Mouse (Mus musculus): Measurements from ENCODE around the gene Ccdc36. TPM values are rescaled to one million over a fixed set of nuclear protein-coding genes. Genes with fewer than 3 reads are reported as not detected.

The Ccdc36 gene
- polyA plus RNA-seq, 1 experiment from 2014 or later, result 1.0 TPM

DNA sequence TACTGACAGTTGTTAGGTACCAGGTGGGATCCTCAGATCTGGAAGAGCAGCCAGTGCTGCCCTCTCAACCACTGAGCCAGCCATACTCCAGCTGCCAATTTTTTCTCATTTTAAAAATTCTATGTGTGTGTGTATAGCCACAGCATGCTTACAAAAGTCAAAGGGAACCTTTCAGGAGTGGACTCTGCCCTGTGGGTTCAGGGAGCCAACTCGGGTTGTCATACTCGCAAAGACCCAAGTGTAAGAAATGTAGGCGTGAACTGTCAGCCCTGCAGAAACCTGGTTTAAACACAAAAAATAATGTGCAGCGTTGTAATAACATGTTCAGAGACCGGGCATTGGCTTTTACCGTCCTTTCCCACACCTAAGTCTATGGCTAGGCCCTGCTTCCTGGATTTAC is 34.1 kb downstream of the Ccdc36 start:
- WGBS, result 96% methylated on average over 6 of the region's 6 CpGs
- Histone ChIP-seq H3K27ac (no peak overlapping the region), H3K9me3 (no peaks in the 10 kb centered on the region), H3K27me3 (no peaks in the 10 kb centered on the region), H3K4me1 (replicated peaks) (no peaks in the 10 kb centered on the region), H3K36me3 (peaks cover 47% of the 10 kb centered on the region), H3K4me3 (no peak overlapping the region), H3K9ac (no peak overlapping the region), H3K4me2 (no peak overlapping the region)
- no peak for ATAC-seq (ENCODE audit: low FRiP score)

- no peaks in the 10 kb centered on the region for H3K27me3 ChIP-seq
- H3K9me3 ChIP-seq, result no peaks in the 10 kb centered on the region
- no peak within 1 kb of the TSS for H3K9ac ChIP-seq
- no peak within 1 kb of the TSS for H3K27ac ChIP-seq
- H3K4me2 ChIP-seq, result no peak within 1 kb of the TSS
- WGBS, result 58% methylated on average over 18 of the region's 18 CpGs
- ATAC-seq (ENCODE audit: low FRiP score), result no peak
- peaks cover 63% of the 10 kb centered on the region for H3K36me3 ChIP-seq
- no peaks in the 10 kb centered on the region for H3K4me1 ChIP-seq (replicated peaks)
- H3K4me3 ChIP-seq, result no peak within 1 kb of the TSS
These were observed 35.6 kb downstream of the Ccdc36 start, which contains the start of gene 1700102P08Rik for GRCm38 (mm10) chr9:108392676-108393075. Gene 1700102P08Rik (plus strand): TSS chr9:108392805.

- Histone ChIP-seq H3K9ac (no peak overlapping the region), H3K27ac (no peak overlapping the region), H3K27me3 (no peaks in the 10 kb centered on the region), H3K36me3 (peaks cover 95% of the 10 kb centered on the region), H3K4me1 (replicated peaks) (no peaks in the 10 kb centered on the region), H3K4me2 (no peak overlapping the region), H3K4me3 (no peak overlapping the region), H3K9me3 (no peaks in the 10 kb centered on the region)
- 82% methylated on average over 6 of the region's 6 CpGs for WGBS
- no peak for ATAC-seq (ENCODE audit: low FRiP score)
These were observed 39.1 kb downstream of the Ccdc36 start for GRCm38 (mm10) chr9:108389220-108389619.

DNA sequence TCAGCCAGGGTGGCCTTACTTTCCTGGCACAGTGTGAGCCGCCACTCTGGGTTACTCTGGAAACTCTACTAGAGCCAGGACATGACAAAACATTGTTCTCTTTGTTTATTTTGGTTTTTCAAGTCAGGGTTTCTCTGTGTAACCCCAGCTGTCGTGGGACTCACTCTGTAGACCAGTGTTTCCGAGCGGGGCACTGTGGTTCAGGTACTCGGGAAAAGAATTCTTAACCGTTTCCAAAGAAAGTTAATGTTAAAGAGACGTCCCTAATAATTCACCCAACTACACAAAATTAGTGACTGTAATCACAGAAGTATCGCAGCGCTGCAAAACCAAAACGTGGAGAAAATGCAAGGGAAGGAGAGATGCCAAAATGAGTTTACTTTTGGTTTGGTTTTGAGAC is 39.7 kb downstream of the Ccdc36 start:
- WGBS, result 90% methylated on average over 10 of the region's 10 CpGs
- no peak for ATAC-seq (ENCODE audit: low FRiP score)
- Histone ChIP-seq H3K4me3 (no peak overlapping the region), H3K27me3 (no peaks in the 10 kb centered on the region), H3K9ac (no peak overlapping the region), H3K27ac (no peak overlapping the region), H3K4me1 (replicated peaks) (no peaks in the 10 kb centered on the region), H3K36me3 (peaks cover 97% of the 10 kb centered on the region), H3K9me3 (no peaks in the 10 kb centered on the region), H3K4me2 (no peak overlapping the region)

DNA sequence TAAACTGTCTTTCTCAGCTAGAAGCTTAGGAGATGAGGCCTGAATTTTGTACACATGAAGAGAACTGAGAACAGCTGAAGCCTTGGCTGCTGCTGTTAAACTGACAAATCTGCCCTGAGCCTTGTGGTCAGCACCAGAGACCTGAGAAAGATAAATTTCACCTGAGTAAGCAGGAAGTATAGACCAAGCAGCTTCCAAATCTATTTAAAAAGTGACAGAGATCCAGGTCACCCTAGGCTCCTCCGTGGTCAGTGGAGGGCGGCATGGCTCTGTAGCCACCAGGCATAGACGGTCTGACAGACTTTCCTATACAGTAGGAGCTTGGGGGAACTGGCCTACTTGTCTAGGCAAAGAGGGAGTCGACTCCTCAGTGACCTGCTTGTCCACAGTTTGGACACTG is 41.5 kb downstream of the Ccdc36 start:
- no peaks in the 10 kb centered on the region for H3K9me3 ChIP-seq
- 88% methylated on average over 4 of the region's 4 CpGs for WGBS
- H3K4me1 ChIP-seq (replicated peaks), result no peaks in the 10 kb centered on the region
- H3K4me3 ChIP-seq, result no peak overlapping the region
- no peak overlapping the region for H3K9ac ChIP-seq
- H3K4me2 ChIP-seq, result no peak overlapping the region
- no peak for ATAC-seq (ENCODE audit: low FRiP score)
- peaks cover 96% of the 10 kb centered on the region for H3K36me3 ChIP-seq
- no peak overlapping the region for H3K27ac ChIP-seq
- H3K27me3 ChIP-seq, result no peaks in the 10 kb centered on the region

GRCm38 (mm10) chr9:108385006-108385405 is 43.3 kb downstream of the Ccdc36 start:
- H3K9ac ChIP-seq, result no peak overlapping the region
- H3K9me3 ChIP-seq, result no peaks in the 10 kb centered on the region
- no peak for ATAC-seq (ENCODE audit: low FRiP score)
- WGBS, result 85% methylated on average over 7 of the region's 7 CpGs
- no peaks in the 10 kb centered on the region for H3K27me3 ChIP-seq
- no peaks in the 10 kb centered on the region for H3K4me1 ChIP-seq (replicated peaks)
- H3K4me2 ChIP-seq, result no peak overlapping the region
- H3K4me3 ChIP-seq, result no peak overlapping the region
- H3K36me3 ChIP-seq, result peaks cover 96% of the 10 kb centered on the region
- no peak overlapping the region for H3K27ac ChIP-seq

DNA sequence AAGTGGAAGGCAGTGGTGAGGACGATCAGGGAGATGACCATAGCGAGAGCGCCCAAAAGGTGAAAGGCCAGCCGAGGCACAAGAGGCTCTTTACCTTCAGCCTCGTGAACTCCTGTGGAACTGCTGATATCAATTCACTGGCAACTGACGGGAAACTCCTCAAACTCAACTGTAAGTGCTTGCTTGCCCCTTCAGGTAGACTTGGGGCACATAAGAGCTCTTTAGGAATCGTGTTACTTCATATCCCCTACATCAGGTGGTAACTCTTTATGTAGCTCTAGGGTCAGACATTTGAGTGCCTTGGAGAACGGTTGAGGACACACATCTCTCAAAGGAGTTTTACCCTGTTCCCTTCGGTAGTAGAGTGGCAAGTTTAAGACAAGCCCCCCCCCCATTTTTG is 46.9 kb downstream of the Ccdc36 start:
- 97% methylated on average over 9 of the region's 9 CpGs for WGBS
- H3K9ac ChIP-seq, result no peak overlapping the region
- no peak overlapping the region for H3K4me3 ChIP-seq
- H3K4me1 ChIP-seq (replicated peaks), result no peaks in the 10 kb centered on the region
- no peak overlapping the region for H3K27ac ChIP-seq
- no peaks in the 10 kb centered on the region for H3K27me3 ChIP-seq
- no peaks in the 10 kb centered on the region for H3K9me3 ChIP-seq
- no peak for ATAC-seq (ENCODE audit: low FRiP score)
- H3K36me3 ChIP-seq, result peaks cover 96% of the 10 kb centered on the region
- no peak overlapping the region for H3K4me2 ChIP-seq

DNA sequence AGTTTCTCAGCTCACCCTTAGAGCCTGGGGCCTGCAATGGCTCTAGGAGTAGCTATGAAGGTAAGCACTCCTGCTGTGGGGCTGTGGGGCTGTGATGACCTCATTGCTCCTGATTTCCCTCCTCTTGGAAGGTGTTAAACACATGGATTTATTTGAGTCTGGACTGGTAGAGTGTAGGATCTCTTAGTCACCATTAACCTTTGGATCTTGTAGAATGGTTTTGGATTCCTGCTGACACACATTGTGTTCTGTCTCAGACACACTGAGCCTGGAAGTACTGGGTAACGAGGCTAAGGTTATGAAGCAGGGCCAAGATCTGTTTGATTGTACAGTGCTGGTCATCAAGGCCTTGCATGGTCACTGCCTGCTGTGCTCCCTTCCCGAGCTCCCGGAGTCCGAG is 49.0 kb downstream of the Ccdc36 start:
- Histone ChIP-seq H3K4me3 (no peak overlapping the region), H3K4me1 (replicated peaks) (no peaks in the 10 kb centered on the region), H3K9ac (no peak overlapping the region), H3K27me3 (no peaks in the 10 kb centered on the region), H3K27ac (no peak overlapping the region), H3K9me3 (no peaks in the 10 kb centered on the region), H3K4me2 (no peak overlapping the region), H3K36me3 (peaks cover 95% of the 10 kb centered on the region)
- 89% methylated on average over 4 of the region's 4 CpGs for WGBS
- no peak for ATAC-seq (ENCODE audit: low FRiP score)

DNA sequence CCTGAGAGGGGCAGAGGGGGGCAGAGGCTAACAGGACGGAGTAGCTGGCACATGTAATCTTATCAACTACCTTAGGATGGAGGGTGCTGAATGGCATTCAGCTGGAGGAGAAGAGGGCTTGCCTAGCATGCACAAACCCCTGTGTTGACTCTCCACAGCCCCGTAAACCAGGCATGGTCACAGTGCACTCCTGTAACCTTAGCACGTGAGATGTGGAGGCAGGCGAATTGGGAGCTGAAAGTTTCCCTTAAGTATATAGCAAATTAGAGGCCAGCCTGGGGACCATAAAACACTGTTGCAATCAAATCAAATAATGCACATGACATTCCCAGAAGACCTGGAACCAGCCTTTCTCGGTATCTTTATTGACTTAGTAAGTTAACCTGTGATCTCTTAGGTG is 49.5 kb downstream of the Ccdc36 start:
- H3K4me1 ChIP-seq (replicated peaks), result no peaks in the 10 kb centered on the region
- WGBS, result 95% methylated on average over 5 of the region's 5 CpGs

GRCm38 (mm10) chr9:108378234-108378633 is 50.0 kb downstream of the Ccdc36 start:
- Histone ChIP-seq H3K27me3 (no peaks in the 10 kb centered on the region), H3K9me3 (no peaks in the 10 kb centered on the region), H3K27ac (no peak overlapping the region), H3K9ac (no peak overlapping the region), H3K4me1 (replicated peaks) (no peaks in the 10 kb centered on the region), H3K4me2 (no peak overlapping the region), H3K36me3 (peaks cover 95% of the 10 kb centered on the region), H3K4me3 (no peak overlapping the region)
- WGBS, result 96% methylated on average over 9 of the region's 9 CpGs
- no peak for ATAC-seq (ENCODE audit: low FRiP score)

More for the DNA sequence above, 49.5 kb downstream of the Ccdc36 start:
- Histone ChIP-seq H3K27ac (no peak overlapping the region), H3K27me3 (no peaks in the 10 kb centered on the region), H3K4me2 (no peak overlapping the region), H3K4me3 (no peak overlapping the region), H3K36me3 (peaks cover 95% of the 10 kb centered on the region), H3K9me3 (no peaks in the 10 kb centered on the region), H3K9ac (no peak overlapping the region)
- ATAC-seq (ENCODE audit: low FRiP score), result no peak

Other genes starting within 250 kb of the Ccdc36 start
- gene Bsn, start 238.1 kb downstream of the Ccdc36 start, polyA plus RNA-seq (2015; fragmentation: Nextera tagmentation; extraction: Ambion mirVana), result 8.3 and 8.7 TPM in 2 replicates
- gene Dag1, start 164.5 kb downstream of the Ccdc36 start, polyA plus RNA-seq (2015; fragmentation: Nextera tagmentation; extraction: Ambion mirVana), result 55.5 and 60.4 TPM in 2 replicates
- gene Nicn1, start 138.1 kb downstream of the Ccdc36 start, polyA plus RNA-seq (2015; fragmentation: Nextera tagmentation; extraction: Ambion mirVana), result 135 and 143 TPM in 2 replicates
- 32.1 and 33.3 TPM in 2 replicates for gene Amt, start 131.6 kb downstream of the Ccdc36 start, polyA plus RNA-seq (2015; fragmentation: Nextera tagmentation; extraction: Ambion mirVana)
- 279 and 287 TPM in 2 replicates for gene Rhoa, start 122.4 kb downstream of the Ccdc36 start, polyA plus RNA-seq (2015; fragmentation: Nextera tagmentation; extraction: Ambion mirVana)
- 55.0 and 63.3 TPM in 2 replicates for gene Tcta, start 122.3 kb downstream of the Ccdc36 start, polyA plus RNA-seq (2015; fragmentation: Nextera tagmentation; extraction: Ambion mirVana)
- 503 and 518 TPM in 2 replicates for gene Gpx1, start 89.6 kb downstream of the Ccdc36 start, polyA plus RNA-seq (2015; fragmentation: Nextera tagmentation; extraction: Ambion mirVana)
- gene Usp4, start 80.6 kb downstream of the Ccdc36 start, polyA plus RNA-seq (2015; fragmentation: Nextera tagmentation; extraction: Ambion mirVana), result 125 and 141 TPM in 2 replicates
- gene 1700102P08Rik, start 35.7 kb downstream of the Ccdc36 start, polyA plus RNA-seq (2015; fragmentation: Nextera tagmentation; extraction: Ambion mirVana), result 1.7 and 2.3 TPM in 2 replicates
- gene BC048562, start 8.0 kb upstream of the Ccdc36 start, polyA plus RNA-seq (2015; fragmentation: Nextera tagmentation; extraction: Ambion mirVana), result not detected in 2 replicates
- 58.0 and 59.4 TPM in 2 replicates for gene Ccdc71, start 32.0 kb upstream of the Ccdc36 start, polyA plus RNA-seq (2015; fragmentation: Nextera tagmentation; extraction: Ambion mirVana)
- 66.4 and 69.1 TPM in 2 replicates for gene Klhdc8b, start 33.1 kb upstream of the Ccdc36 start, polyA plus RNA-seq (2015; fragmentation: Nextera tagmentation; extraction: Ambion mirVana)
- gene Lamb2, start 51.3 kb upstream of the Ccdc36 start, polyA plus RNA-seq (2015; fragmentation: Nextera tagmentation; extraction: Ambion mirVana), result 20.9 and 21.6 TPM in 2 replicates
- gene Usp19, start 62.1 kb upstream of the Ccdc36 start, polyA plus RNA-seq (2015; fragmentation: Nextera tagmentation; extraction: Ambion mirVana), result 71.9 and 74.1 TPM in 2 replicates
- 71.5 and 77.8 TPM in 2 replicates for gene Qars, start 79.2 kb upstream of the Ccdc36 start, polyA plus RNA-seq (2015; fragmentation: Nextera tagmentation; extraction: Ambion mirVana)
- gene Qrich1, start 88.3 kb upstream of the Ccdc36 start, polyA plus RNA-seq (2015; fragmentation: Nextera tagmentation; extraction: Ambion mirVana), result 131 and 140 TPM in 2 replicates
- gene Impdh2, start 131.8 kb upstream of the Ccdc36 start, polyA plus RNA-seq (2015; fragmentation: Nextera tagmentation; extraction: Ambion mirVana), result 104 and 111 TPM in 2 replicates
- gene Ndufaf3, start 138.9 kb upstream of the Ccdc36 start, polyA plus RNA-seq (2015; fragmentation: Nextera tagmentation; extraction: Ambion mirVana), result 74.0 and 82.1 TPM in 2 replicates
- gene Dalrd3, start 141.4 kb upstream of the Ccdc36 start, polyA plus RNA-seq (2015; fragmentation: Nextera tagmentation; extraction: Ambion mirVana), result 285 and 314 TPM in 2 replicates
- 280 and 317 TPM in 2 replicates for gene Wdr6, start 150.3 kb upstream of the Ccdc36 start, polyA plus RNA-seq (2015; fragmentation: Nextera tagmentation; extraction: Ambion mirVana)
- 25.6 and 31.4 TPM in 2 replicates for gene P4htm, start 169.2 kb upstream of the Ccdc36 start, polyA plus RNA-seq (2015; fragmentation: Nextera tagmentation; extraction: Ambion mirVana)
- 47.3 and 52.9 TPM in 2 replicates for gene Arih2, start 220.9 kb upstream of the Ccdc36 start, polyA plus RNA-seq (2015; fragmentation: Nextera tagmentation; extraction: Ambion mirVana)
- gene Slc25a20, start 233.6 kb upstream of the Ccdc36 start, polyA plus RNA-seq (2015; fragmentation: Nextera tagmentation; extraction: Ambion mirVana), result 45.0 and 45.5 TPM in 2 replicates